21 mouse cellular contexts compared by ENCODE assay signal in genomic region chr15:29776438-29776837, GRCm38 (mm10).
"Had no signal": no experiment of that assay in that cellular context is flagged by ENCODE, and none has a peak within 500 bp of the region (broad histone marks: within the 10 kb centered on the region; RNA-seq: fewer than 3 reads in every experiment).

No protein-coding gene starts in this region.

- H3K27ac ChIP-seq: liver, embryonic 15.5 days; lung, embryonic 15.5 days; macrophage; midbrain, embryonic 12.5 days; neural tube, embryonic 13.5 days; neural tube, embryonic 15.5 days had no signal

- H3K4me2 ChIP-seq: liver, embryonic 15.5 days; lung, embryonic 15.5 days; midbrain, embryonic 12.5 days; neural tube, embryonic 13.5 days; neural tube, embryonic 15.5 days had no signal

- H3K4me1 ChIP-seq: liver, embryonic 15.5 days; lung, embryonic 15.5 days; megakaryocyte, embryonic 14.5 days; midbrain, embryonic 12.5 days; neural tube, embryonic 13.5 days; neural tube, embryonic 15.5 days had no signal

- ATAC-seq: liver, postnatal 0 days; lung, postnatal 0 days had no signal

- H3K9me3 ChIP-seq: liver, embryonic 15.5 days; lung, embryonic 15.5 days; megakaryocyte, embryonic 14.5 days; midbrain, embryonic 12.5 days; neural tube, embryonic 13.5 days; neural tube, embryonic 15.5 days had no signal

- H3K27me3 ChIP-seq: liver, embryonic 15.5 days; lung, embryonic 15.5 days; megakaryocyte, embryonic 14.5 days; midbrain, embryonic 12.5 days; neural tube, embryonic 13.5 days; neural tube, embryonic 15.5 days had no signal

- H3K36me3 ChIP-seq: liver, embryonic 15.5 days; lung, embryonic 15.5 days; midbrain, embryonic 12.5 days; neural tube, embryonic 13.5 days; neural tube, embryonic 15.5 days had no signal

- H3K4me3 ChIP-seq: liver, embryonic 15.5 days; lung, embryonic 15.5 days; megakaryocyte, embryonic 14.5 days; midbrain, embryonic 12.5 days; neural tube, embryonic 13.5 days; neural tube, embryonic 15.5 days had no signal

- H3K9ac ChIP-seq: liver, embryonic 15.5 days; liver, postnatal 0 days; lung, embryonic 15.5 days; midbrain, embryonic 12.5 days; neural tube, embryonic 13.5 days; neural tube, embryonic 15.5 days had no signal

- DNase-seq: liver, postnatal 0 days; lung, adult 2 months; lung, postnatal 14 days; lung, postnatal 36 days; midbrain, embryonic 14.5 days; retina, postnatal 1 day; right cerebral cortex, adult 18-20 months; right cerebral cortex, postnatal 25 days; right cerebral cortex, postnatal 4 days; spleen, adult 18-20 months; thymus, adult 2 months; thymus, postnatal 25 days; thymus, postnatal 4 days had no signal
